Mouse (Mus musculus): ENCODE data around the gene Nsd2.

DNA sequence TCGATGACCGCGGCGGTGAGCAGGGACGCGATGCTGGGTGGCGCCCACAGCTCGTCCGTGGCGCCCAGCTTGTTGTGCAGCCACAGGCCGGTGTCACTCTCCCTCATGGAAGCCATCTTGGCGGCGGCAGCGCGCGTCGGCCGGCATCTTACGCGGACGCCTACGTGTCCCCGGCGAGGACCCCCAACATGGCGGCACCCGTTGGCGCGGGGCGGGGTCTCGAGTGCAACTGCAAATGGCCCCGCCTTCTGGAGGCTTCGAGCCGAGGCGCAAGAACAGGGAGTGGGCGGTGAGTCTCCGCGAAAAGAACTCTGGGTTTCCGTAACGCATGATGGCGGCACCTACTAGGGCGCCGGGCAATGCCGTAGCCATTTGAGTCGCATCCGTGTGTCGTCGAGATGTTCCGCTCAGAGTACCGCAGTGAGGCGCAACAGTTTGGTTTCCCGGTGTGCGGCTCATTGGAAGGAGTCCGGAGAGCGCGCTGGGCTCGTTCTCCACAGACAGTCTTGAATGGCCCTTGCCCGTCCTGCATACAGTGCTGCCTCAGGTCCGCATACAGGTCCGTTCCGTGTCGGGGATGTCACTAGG lies 115.7 kb downstream of the Nsd2 start, which contains the start of gene Nelfa:
- TF ChIP-seq CTCF (IDR thresholded peaks at IDR 0.05; ENCODE audit: control insufficient read depth, insufficient read depth, low read length) (no peak), POLR2A (IDR thresholded peaks at IDR 0.05; ENCODE audit: borderline replicate concordance, control insufficient read depth, low read depth, low read length) (peak; percentile 87)

All from bone marrow, adult 2 months (tissue).